Mouse (Mus musculus): ENCODE data around the gene Mink1. TPM values are rescaled to one million over a fixed set of nuclear protein-coding genes. Genes with fewer than 3 reads are reported as not detected.
A peak's percentile ranks its signal among the peaks of the same experiment; 100 is the strongest.

Gene Mink1
- total RNA-seq, 1 experiment = 23.0 TPM

DNA sequence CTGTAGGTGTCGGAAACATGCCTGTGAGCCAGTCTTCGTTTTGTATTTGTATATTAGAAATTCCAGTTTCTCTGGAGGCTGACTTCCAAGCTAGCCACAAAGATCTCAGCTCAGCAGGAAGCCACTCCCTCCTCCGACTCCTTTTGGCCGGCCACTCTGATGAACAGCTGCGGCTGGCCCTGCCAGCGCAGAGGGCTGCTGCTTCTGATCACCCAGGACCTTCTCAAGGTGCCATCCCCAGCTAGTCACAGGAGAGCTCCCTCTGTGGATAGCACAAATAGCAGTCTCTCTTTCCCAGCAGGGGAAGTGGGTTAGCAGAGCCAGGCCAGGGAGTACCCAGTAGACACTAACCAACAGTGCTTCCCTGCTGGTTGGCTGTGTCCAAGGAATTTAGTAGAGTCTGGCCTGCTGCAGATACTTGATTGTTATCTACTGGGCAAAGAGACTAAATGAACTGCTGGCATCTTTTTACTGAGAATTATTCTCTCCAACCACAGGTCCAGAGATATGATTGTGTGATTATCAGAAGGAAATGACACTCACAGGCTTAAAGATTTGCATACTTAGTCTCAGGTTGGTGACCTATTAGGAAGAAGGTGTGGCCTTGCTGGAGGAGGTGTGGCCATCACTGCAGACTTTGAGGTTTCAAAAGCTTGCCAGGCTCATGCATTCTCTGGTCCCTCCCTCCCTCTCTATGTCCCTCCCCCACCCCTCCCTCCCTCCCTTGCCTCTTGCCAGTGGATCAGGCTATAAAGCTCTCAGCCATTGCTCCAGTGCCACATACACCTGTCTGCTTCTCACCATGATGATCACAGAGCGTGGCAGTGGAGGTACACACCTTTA is 59.5 kb downstream of the Mink1 start:
- Histone ChIP-seq H3K4me1 (ENCODE audit: control insufficient read depth in 2 of 2, insufficient read depth in 2 of 2, low read length in 2 of 2, poor library complexity in 1 of 2) (peaks cover 4 to 20% of the 10 kb centered on the region in 2 experiments; a peak in 2 of 4 replicates), H3K9me3 (ENCODE audit: control insufficient read depth, insufficient read depth, low read depth, low read length) (no peaks in the 10 kb centered on the region), H3K9ac (ENCODE audit: insufficient read depth, low read depth, low read length, poor library complexity, severe bottlenecking) (no peak overlapping the region; the same call in 1 of the 2 replicates), H3K27ac (ENCODE audit: insufficient read depth, low read depth, low read length, poor library complexity, severe bottlenecking) (no peak overlapping the region), H3K36me3 (ENCODE audit: control insufficient read depth, insufficient read depth, low read length, poor library complexity, severe bottlenecking) (no peaks in the 10 kb centered on the region), H3K4me3 (ENCODE audit: insufficient read depth in 1 of 2, low read depth in 1 of 2, low read length in 2 of 2, poor library complexity in 1 of 2, severe bottlenecking in 1 of 2) (no peak overlapping the region)
- no peak for DNase-seq (ENCODE audit: low read depth, low spot score)
- TF ChIP-seq CHD2 (IDR thresholded peaks at IDR 0.05; ENCODE audit: low read depth, low read length) = no peak
- no peak for TF ChIP-seq ZNF384 (IDR thresholded peaks at IDR 0.05; ENCODE audit: low read depth, low read length)
- no peak for TF ChIP-seq ZC3H11A (IDR thresholded peaks at IDR 0.05; ENCODE audit: borderline replicate concordance, low read depth, low read length)
- no peak for TF ChIP-seq HCFC1 (IDR thresholded peaks at IDR 0.05; ENCODE audit: borderline replicate concordance, insufficient read depth, low read length)
- TF ChIP-seq MAFK (IDR thresholded peaks at IDR 0.05; ENCODE audit: insufficient read depth, low read depth, low read length) = no peak
- in situ Hi-C loops (cut with MboI; ENCODE audit: low sequenced_read_pairs in 2 of 2, unreplicated experiment in 2 of 2) = loop anchor here in 1 of 2 experiments (10.0 kb wide), 1 partner anchor 133 kb away; no protein-coding TSS in a partner anchor

DNA sequence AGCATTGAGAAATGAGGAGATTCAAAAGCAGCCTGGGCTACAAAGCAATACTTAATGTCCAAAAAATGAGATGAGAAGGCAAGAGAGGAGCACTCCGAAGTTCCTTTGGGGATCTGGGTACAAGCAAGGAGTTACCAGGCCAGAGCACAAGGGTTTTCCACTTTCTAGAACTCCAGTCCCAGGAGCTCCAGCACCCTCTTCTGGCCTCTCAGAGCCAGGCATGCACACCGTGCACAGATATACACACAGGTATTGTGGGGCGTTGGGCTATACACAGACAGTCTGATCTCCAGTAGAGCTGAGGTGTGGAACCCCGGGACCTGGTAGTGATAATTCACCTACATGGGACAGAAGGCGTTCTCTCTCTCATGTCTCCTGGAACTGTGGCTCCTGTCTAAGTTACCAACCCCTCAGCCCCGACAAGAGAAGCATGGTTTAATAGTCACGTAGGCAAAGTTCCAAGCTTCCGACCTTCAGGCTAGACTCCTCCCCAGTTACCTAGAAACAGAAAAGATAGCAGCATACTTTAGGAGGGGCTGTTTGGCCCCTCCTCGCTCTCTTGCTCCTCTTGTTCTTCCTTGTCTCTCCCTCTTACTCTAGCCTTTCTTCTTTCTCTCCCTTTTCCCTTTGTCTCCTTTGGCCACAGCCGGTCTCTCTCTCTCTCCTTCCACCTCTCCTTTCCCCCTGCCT is 60.5 kb downstream of the Mink1 start:
- Histone ChIP-seq H3K9me3 (ENCODE audit: control insufficient read depth, insufficient read depth, low read depth, low read length) (no peaks in the 10 kb centered on the region), H3K4me1 (ENCODE audit: control insufficient read depth in 2 of 2, insufficient read depth in 2 of 2, low read length in 2 of 2, poor library complexity in 1 of 2) (peaks cover 4 to 19% of the 10 kb centered on the region in 2 experiments; a peak in 2 of 4 replicates), H3K36me3 (ENCODE audit: control insufficient read depth, insufficient read depth, low read length, poor library complexity, severe bottlenecking) (no peaks in the 10 kb centered on the region), H3K4me3 (ENCODE audit: insufficient read depth in 1 of 2, low read depth in 1 of 2, low read length in 2 of 2, poor library complexity in 1 of 2, severe bottlenecking in 1 of 2) (no peak overlapping the region), H3K27ac (ENCODE audit: insufficient read depth, low read depth, low read length, poor library complexity, severe bottlenecking) (no peak overlapping the region), H3K9ac (ENCODE audit: insufficient read depth, low read depth, low read length, poor library complexity, severe bottlenecking) (no peak overlapping the region; the same call in 1 of the 2 replicates)
- no peak for DNase-seq (ENCODE audit: low read depth, low spot score)
- in situ Hi-C loops (cut with MboI; ENCODE audit: low sequenced_read_pairs in 2 of 2, unreplicated experiment in 2 of 2) = loop anchor here in 1 of 2 experiments (10.0 kb wide), 1 partner anchor 132 kb away; no protein-coding TSS in a partner anchor
- TF ChIP-seq HCFC1 (IDR thresholded peaks at IDR 0.05; ENCODE audit: borderline replicate concordance, insufficient read depth, low read length) (no peak), ZC3H11A (IDR thresholded peaks at IDR 0.05; ENCODE audit: borderline replicate concordance, low read depth, low read length) (peak; percentile 53; the same call in 1 of the 2 replicates)

DNA sequence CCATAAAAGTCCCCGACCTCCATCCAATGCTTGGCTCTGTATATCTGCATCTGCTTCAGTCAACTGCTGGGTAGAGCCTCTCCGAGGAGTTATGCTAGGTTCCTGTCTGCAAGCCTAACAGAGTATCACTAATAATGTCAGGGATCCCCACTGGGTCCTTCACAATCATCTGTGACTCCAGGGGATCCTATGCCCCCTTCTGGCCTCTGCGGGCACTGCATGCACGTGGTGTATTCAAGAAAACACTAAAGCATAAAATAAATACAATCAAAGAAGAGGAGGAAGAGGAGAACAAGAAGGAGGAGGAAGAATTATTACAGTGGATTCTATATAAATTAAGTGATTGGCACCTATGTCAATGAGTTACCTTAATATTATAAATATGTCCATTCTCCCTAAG is 62.8 kb downstream of the Mink1 start:
- no peak for DNase-seq (ENCODE audit: low read depth, low spot score)
- Histone ChIP-seq H3K9ac (ENCODE audit: insufficient read depth, low read depth, low read length, poor library complexity, severe bottlenecking) (0 out of 2 replicates have a peak overlapping the region, but pooled peaks have one; percentile 15), H3K27ac (ENCODE audit: insufficient read depth, low read depth, low read length, poor library complexity, severe bottlenecking) (no peak overlapping the region), H3K4me1 (ENCODE audit: control insufficient read depth in 2 of 2, insufficient read depth in 2 of 2, low read length in 2 of 2, poor library complexity in 1 of 2) (peaks cover 4 to 19% of the 10 kb centered on the region in 2 experiments; a peak in 2 of 4 replicates), H3K9me3 (ENCODE audit: control insufficient read depth, insufficient read depth, low read depth, low read length) (no peaks in the 10 kb centered on the region), H3K4me3 (ENCODE audit: insufficient read depth in 1 of 2, low read depth in 1 of 2, low read length in 2 of 2, poor library complexity in 1 of 2, severe bottlenecking in 1 of 2) (no peak overlapping the region), H3K36me3 (ENCODE audit: control insufficient read depth, insufficient read depth, low read length, poor library complexity, severe bottlenecking) (no peaks in the 10 kb centered on the region)
- in situ Hi-C loops (cut with MboI; ENCODE audit: low sequenced_read_pairs in 2 of 2, unreplicated experiment in 2 of 2) = loop anchor here in 1 of 2 experiments (10.0 kb wide), 1 partner anchor 129 kb away; no protein-coding TSS in a partner anchor
- no peak for TF ChIP-seq ZC3H11A (IDR thresholded peaks at IDR 0.05; ENCODE audit: borderline replicate concordance, low read depth, low read length)
- TF ChIP-seq HCFC1 (IDR thresholded peaks at IDR 0.05; ENCODE audit: borderline replicate concordance, insufficient read depth, low read length) = no peak
- TF ChIP-seq CHD2 (IDR thresholded peaks at IDR 0.05; ENCODE audit: low read depth, low read length) = no peak
- no peak for TF ChIP-seq ZNF384 (IDR thresholded peaks at IDR 0.05; ENCODE audit: low read depth, low read length)
- TF ChIP-seq MAFK (IDR thresholded peaks at IDR 0.05; ENCODE audit: insufficient read depth, low read depth, low read length) = no peak

DNA sequence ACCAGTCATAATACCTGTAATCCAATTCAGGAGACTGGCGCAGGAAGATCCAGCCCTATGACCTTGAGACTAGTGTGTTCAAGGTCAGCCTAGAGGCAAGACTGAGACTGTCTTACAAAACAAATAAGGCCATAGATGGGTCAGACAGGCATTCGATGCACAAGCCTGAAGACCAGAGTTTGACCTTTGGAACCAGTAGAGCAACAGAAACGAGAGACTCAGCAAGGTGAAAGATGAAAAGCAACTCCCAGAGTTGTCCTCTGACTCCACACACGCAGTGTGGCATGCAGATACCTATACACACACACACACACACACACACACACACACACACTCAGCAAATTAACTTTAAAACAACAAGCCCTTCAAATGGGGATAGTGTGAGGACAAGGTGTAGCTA is 64.2 kb downstream of the Mink1 start:
- H3K27ac ChIP-seq (ENCODE audit: insufficient read depth, low read depth, low read length, poor library complexity, severe bottlenecking) = no peak overlapping the region
- H3K36me3 ChIP-seq (ENCODE audit: control insufficient read depth, insufficient read depth, low read length, poor library complexity, severe bottlenecking) = no peaks in the 10 kb centered on the region
- H3K9ac ChIP-seq (ENCODE audit: insufficient read depth, low read depth, low read length, poor library complexity, severe bottlenecking) = no peak overlapping the region
- DNase-seq (ENCODE audit: low read depth, low spot score) = no peak
- H3K4me1 ChIP-seq (ENCODE audit: control insufficient read depth in 2 of 2, insufficient read depth in 2 of 2, low read length in 2 of 2, poor library complexity in 1 of 2) = peaks cover 4 to 18% of the 10 kb centered on the region in 2 experiments; a peak in 2 of 4 replicates
- TF ChIP-seq MAFK (IDR thresholded peaks at IDR 0.05; ENCODE audit: insufficient read depth, low read depth, low read length) (no peak), ZNF384 (IDR thresholded peaks at IDR 0.05; ENCODE audit: low read depth, low read length) (no peak), HCFC1 (IDR thresholded peaks at IDR 0.05; ENCODE audit: borderline replicate concordance, insufficient read depth, low read length) (no peak), ZC3H11A (IDR thresholded peaks at IDR 0.05; ENCODE audit: borderline replicate concordance, low read depth, low read length) (no peak), CHD2 (IDR thresholded peaks at IDR 0.05; ENCODE audit: low read depth, low read length) (no peak)
- H3K9me3 ChIP-seq (ENCODE audit: control insufficient read depth, insufficient read depth, low read depth, low read length) = no peaks in the 10 kb centered on the region
- H3K4me3 ChIP-seq (ENCODE audit: insufficient read depth in 1 of 2, low read depth in 1 of 2, low read length in 2 of 2, poor library complexity in 1 of 2, severe bottlenecking in 1 of 2) = no peak overlapping the region
- in situ Hi-C loops (cut with MboI; ENCODE audit: low sequenced_read_pairs in 2 of 2, unreplicated experiment in 2 of 2) = loop anchor here in 1 of 2 experiments (10.0 kb wide), 1 partner anchor 128 kb away; no protein-coding TSS in a partner anchor

All from ES-E14 (cell line).